Mouse (Mus musculus): Measurements from ENCODE around the gene Plekhg5.
"Not testable (repeated sequence)": the region's sequence is repeated elsewhere in the genome, so short reads cannot be mapped to it uniquely, and the experiment has no call there.

Plekhg5 gene

DNA sequence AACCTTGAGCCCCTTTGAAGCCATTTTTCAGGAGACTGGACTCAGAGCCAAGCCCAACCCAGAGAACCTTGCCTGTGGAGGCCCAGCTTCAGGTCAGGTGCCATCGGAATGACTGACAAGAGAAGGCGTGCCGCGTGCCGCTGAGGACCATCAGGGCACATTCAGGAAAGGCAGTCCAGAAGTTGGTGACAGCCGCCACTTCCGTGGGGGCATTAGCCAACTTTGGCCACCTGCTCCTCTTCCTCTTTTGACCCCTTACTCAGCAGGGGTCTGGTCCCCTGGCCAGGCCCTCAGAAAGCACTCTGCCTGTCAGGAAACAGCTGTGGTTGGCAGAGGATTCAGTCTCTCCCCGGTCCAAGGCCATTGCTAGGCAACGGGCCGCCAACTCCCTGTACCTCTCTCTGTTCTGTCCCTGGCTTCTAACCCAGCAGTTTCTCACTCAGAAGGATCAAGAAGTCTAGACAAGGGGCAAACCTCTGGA, at the start of gene Plekhg5:
TSS of gene Plekhg5 (plus strand) at position 378 of the 481 bp plus-strand sequence.
- no peak for DNase-seq (ENCODE audit: low spot score in 2 of 2)

- DNase-seq (ENCODE audit: low spot score in 2 of 2), result no peak
These were observed 49.8 kb upstream of the Plekhg5 start for GRCm38 (mm10) chr4:152022506-152022905.

DNA sequence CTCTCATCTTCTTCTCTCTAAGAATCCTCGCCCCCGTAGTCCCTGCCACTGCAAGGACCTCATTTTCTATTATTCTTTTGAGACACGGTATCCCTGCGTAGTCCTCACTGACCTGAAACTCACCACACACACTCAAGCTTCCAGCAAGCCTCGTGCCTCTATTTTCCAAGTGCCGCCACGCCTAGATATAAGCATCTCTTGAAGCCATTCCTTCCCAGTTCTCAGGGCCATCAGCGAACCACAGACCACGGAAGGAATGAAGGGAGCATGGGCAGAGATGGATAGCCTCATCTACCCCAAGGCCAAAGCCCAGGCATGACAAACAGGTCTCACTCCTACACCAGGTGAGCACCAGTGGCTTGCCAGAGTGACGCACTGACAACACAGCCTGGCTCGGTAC, 47.8 kb upstream of the Plekhg5 start:
- DNase-seq (ENCODE audit: low spot score in 2 of 2), result no peak

DNA sequence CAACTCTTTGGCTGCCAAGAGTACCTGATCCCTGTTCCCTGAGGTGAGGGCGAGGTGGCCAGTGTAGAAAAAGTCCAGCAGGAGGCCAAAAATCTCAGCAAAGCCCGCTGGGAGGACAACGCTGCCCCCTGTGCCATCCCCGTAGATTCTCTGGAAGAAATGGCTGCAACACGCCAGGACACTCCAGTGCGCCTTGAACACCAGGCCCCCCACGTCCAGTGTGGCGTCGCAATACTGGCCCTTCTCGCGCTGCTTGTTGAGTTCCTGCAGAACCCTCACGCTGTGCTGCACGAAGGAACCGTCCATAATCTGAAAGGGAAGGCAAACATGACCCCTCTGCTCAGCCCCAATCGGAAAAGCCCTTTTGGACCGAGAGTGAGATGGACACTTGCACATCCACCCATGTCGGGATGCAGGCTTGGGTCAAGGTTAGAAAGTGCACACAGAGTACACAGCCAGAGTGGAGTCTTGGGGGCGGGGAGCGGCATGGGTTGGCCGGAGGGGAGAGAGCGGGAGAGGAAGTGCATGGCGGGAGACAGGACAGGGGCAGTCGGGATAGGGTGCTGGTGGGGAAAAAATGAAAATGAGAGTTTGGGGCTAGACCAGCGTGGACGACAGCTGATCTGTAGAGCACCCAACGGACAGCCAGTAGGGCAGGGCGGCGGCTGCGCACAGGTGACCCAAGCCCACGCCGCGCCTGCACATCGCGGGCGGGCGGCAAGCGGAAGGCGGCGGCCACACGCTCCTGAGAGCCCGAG, 45.4 kb upstream of the Plekhg5 start:
- DNase-seq (ENCODE audit: low spot score in 2 of 2), result no peak

GRCm38 (mm10) chr4:152027524-152027923, 44.8 kb upstream of the Plekhg5 start, which contains the start of gene Zbtb48:
TSS of gene Zbtb48 (minus strand) at chr4:152027671.
- DNase-seq (ENCODE audit: low spot score in 2 of 2), result peak; percentile 90 to 91

DNA sequence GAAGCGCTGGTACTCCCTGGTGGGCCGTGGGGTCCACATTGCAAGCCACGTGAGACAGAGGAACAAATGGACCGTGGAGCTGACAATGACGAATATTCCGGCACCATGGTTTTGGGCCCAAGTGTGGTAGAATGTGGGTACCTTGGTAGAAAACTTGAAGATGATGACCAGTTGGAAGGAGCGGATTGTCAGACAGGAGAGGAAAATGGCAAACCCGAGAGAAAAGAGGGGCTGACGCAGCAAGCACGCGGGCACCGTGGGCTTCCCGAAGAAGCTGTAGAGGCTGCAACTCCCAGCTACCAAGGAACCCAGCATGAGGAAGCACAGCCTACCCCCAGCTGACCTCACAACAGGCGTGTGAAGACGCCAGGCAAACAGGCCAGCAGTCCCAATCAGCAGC, 43.8 kb upstream of the Plekhg5 start:
- no peak for DNase-seq (ENCODE audit: low spot score in 2 of 2)

DNA sequence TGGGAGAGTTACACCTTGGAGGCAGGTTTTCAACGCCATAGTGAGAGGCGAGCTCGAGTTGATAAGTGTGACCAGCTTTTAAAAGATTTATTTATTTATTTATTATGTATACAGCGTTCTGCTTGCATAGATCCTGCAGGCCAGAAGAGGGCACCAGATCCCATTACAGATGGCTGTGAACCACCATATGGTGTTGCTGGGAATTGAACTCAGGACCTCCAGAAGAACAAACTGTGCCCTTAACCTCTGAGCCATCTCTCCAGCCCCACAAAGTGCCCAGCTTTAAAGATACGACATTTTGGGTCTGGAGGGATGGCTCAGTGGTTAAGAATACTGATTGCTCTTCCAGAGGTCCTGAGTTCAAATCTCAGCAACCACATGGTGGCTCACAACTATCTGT, 43.2 kb upstream of the Plekhg5 start:
- peak in 1 of 2 experiments; percentile 26 for DNase-seq (ENCODE audit: low spot score in 2 of 2)

- DNase-seq (ENCODE audit: low spot score in 2 of 2), result no peak
These were observed 42.3 kb upstream of the Plekhg5 start for GRCm38 (mm10) chr4:152029997-152030396.

DNA sequence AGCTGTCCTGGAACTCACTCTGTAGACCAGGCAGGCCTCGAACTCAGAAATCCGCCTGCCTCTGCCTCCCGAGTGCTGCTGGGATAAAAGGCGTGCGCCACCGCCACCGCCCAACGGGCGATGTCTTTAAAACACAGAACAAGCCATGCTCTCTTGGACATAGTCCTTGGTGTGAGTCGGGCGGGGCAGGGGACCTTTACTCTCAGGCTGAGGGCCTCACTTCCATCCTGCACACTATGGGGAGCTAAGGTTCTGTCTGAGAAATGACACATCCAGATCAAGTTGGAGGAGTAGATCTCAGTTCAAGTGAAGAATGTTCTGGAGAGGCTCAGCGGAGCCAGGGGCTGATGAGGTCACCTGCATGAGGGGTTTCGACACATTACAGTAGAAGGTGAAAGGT, 39.4 kb upstream of the Plekhg5 start:
- no peak for DNase-seq (ENCODE audit: low spot score in 2 of 2)

GRCm38 (mm10) chr4:152036464-152036863, 35.8 kb upstream of the Plekhg5 start:
- not testable (repeated sequence) for DNase-seq (ENCODE audit: low spot score in 2 of 2)

- no peak for DNase-seq (ENCODE audit: low spot score in 2 of 2)
These were observed 33.9 kb upstream of the Plekhg5 start, which contains the start of gene Tas1r1 for GRCm38 (mm10) chr4:152038225-152038984. TSS of gene Tas1r1 (minus strand) at chr4:152038568.

GRCm38 (mm10) chr4:152038985-152039830, 33.1 kb upstream of the Plekhg5 start, which contains the start of gene Nol9:
TSS of gene Nol9 (plus strand) at chr4:152039321.
- DNase-seq (ENCODE audit: low spot score in 2 of 2), result peak; percentile 91 to 94

DNA sequence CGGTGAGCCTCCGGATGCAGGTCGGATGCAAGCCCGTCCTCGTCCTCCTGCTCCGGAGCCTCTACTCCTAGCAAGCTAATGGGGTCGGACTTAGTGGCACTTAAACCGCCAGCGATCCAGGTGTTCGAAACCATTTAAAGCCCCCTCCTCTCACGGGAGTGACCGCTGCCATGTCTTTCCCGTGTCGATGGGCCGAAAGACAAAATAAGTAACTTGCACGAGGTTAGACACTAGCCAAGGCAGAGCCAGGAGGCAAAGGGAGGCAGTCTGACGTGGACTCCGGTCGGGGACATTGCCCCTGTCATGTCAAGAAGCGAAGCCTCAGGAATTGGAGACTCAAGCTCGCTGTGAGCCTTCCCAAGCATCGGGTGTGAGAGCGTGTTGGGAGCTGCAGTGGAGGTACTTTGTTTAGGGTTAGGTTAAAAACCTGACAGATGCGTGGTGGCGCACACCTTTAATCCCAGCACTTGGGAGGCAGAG, 32.4 kb upstream of the Plekhg5 start:
- no peak for DNase-seq (ENCODE audit: low spot score in 2 of 2)

DNA sequence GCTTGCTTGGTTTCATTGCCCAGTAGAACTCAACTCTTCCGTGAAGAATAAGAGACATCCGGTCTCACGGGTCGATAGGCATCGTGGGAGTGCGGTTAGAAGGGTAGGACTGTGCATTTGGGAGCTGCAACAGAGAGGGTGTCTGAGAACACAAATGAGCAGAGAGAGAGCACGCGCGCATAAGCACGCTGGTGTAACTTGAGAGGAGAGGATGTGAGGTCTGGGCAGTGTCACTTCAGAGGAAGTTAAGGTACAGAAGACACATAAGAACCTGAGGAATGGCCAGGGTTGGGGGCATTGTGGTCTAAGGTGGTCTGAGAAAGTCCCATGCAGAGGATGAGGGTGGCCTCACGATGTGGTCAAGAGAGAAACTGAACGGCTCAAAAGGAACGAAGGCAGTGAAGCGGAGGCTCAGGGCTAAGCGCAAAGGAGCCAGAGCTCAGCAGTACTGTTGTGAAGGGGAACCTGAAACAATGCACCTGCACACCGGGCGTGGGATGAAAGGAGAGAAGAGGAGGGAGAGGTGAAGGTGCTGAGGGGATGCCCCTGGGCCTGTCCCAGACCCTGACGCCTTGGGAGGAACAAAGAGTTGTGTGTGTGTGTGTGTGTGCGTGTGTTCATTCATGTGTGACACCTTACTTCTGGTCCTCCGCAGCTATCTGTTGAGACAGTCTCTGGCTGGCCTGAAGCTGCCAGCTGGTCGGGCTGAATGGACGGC, 30.2 kb upstream of the Plekhg5 start:
- peak in 1 of 2 experiments; percentile 18 for DNase-seq (ENCODE audit: low spot score in 2 of 2)

GRCm38 (mm10) chr4:152043171-152043570, 29.1 kb upstream of the Plekhg5 start:
- DNase-seq (ENCODE audit: low spot score in 2 of 2), result no peak

GRCm38 (mm10) chr4:152044609-152045008, 27.7 kb upstream of the Plekhg5 start:
- DNase-seq (ENCODE audit: low spot score in 2 of 2), result no peak

- DNase-seq (ENCODE audit: low spot score in 2 of 2), result no peak
These were observed 9.7 kb upstream of the Plekhg5 start for GRCm38 (mm10) chr4:152062390-152063110.

- DNase-seq (ENCODE audit: low spot score in 2 of 2), result no peak
These were observed 5.0 kb upstream of the Plekhg5 start for GRCm38 (mm10) chr4:152067280-152067679.

DNA sequence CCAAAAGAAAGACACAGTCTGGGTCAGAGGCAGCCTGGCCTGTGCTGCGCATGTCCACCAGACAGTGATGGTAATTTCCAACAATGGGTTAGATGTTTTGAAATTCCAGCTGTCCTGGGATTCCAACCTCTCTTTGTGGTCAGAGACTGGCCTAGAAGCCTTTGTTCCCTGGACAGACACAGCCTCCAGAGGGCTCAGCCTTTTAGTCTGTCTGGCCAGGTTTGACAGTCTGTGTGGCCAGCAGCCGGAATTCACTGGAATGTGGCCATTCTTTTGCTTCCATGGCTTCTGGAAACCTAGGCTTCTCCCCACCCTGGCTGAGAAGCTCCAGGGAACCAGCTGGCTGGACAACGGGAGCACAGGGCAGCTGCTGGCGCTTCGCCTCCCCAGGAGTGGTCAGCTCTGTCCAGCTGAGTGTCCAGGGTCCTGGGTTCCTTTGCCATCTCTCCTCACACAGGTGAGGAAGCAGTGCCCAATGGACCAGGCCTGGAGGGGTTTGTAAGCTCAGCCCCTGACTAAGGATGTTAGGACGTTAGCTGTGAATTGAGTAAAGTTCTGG, 4.1 kb upstream of the Plekhg5 start:
- no peak for DNase-seq (ENCODE audit: low spot score in 2 of 2)

DNA sequence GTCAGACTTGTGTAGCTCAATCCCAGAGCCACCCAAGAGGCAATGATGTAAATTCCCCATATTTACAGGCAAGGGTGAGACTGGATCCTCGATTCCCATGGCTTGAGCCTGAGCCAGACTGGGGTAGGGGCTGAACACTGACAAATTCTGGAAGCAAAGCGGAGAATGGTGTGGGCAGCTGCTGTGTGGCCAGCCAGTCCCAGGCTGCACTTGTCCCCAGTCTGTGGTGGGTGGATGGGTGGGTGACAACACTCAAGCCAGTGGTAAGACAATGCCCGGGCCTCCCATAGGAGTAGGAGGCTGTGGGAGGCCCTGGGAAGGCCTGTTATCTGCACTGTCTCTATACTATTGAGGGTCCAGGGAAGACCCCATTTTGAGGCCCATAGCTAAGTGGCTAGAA, 3.1 kb upstream of the Plekhg5 start:
- DNase-seq (ENCODE audit: low spot score in 2 of 2), result no peak

All from natural killer cell, adult 2 months (primary cell).